Comparison of ENCODE assay signal across 20 mouse cellular contexts in genomic region chr14:21519307-21519706, GRCm38 (mm10). TPM values are rescaled to one million over a fixed set of nuclear protein-coding genes. Genes with fewer than 3 reads are reported as not detected.
DNase-seq lines count a peak whose midpoint lies in the region; ATAC-seq and TF ChIP-seq lines count a peak whose summit lies in the region.
"Had no signal": no experiment of that assay in that cellular context is flagged by ENCODE, and none has a peak within 500 bp of the region (broad histone marks: within the 10 kb centered on the region; RNA-seq: fewer than 3 reads in every experiment).

No protein-coding gene starts in this region.

- no peaks in the 10 kb centered on the region for H3K27me3 ChIP-seq in MEL (ENCODE audit: control insufficient read depth in 1 of 2, insufficient read depth in 2 of 2, low read length in 2 of 2)
- no peaks in the 10 kb centered on the region for H3K27me3 ChIP-seq in liver, embryonic 11.5 days (replicated peaks; ENCODE audit: control insufficient read depth, insufficient read depth, low read length)
- H3K27me3 ChIP-seq: CH12.LX; hindbrain, embryonic 15.5 days; kidney, embryonic 15.5 days; neural tube, embryonic 13.5 days; Patski had no signal

- H3K9ac ChIP-seq in MEL (ENCODE audit: control insufficient read depth, low read depth, low read length, poor library complexity, severe bottlenecking), result no peak overlapping the region
- H3K9ac ChIP-seq in liver, embryonic 11.5 days (ENCODE audit: low read depth, low read length), result no peak overlapping the region
- H3K9ac ChIP-seq: forebrain, postnatal 0 days; hindbrain, embryonic 15.5 days; kidney, embryonic 15.5 days; neural tube, embryonic 13.5 days had no signal

- H3K4me2 ChIP-seq in liver, embryonic 11.5 days, result peak overlapping the region; percentile 3
- H3K4me2 ChIP-seq: hindbrain, embryonic 15.5 days; kidney, embryonic 15.5 days; neural tube, embryonic 13.5 days had no signal

- intact Hi-C loops in gastrocnemius, adult 2 months (cut with DNase I), result no loop called here

- peaks cover 0 to 15% of the 10 kb centered on the region in 2 experiments; a peak in 2 of 4 replicates for H3K36me3 ChIP-seq in MEL (ENCODE audit: control insufficient read depth in 1 of 2, insufficient read depth in 2 of 2, low read length in 2 of 2)
- peaks cover 9% of the 10 kb centered on the region; the same call in 1 of the 2 replicates for H3K36me3 ChIP-seq in liver, embryonic 11.5 days (ENCODE audit: control insufficient read depth, insufficient read depth, low read length)

- H3K4me1 ChIP-seq in MEL (ENCODE audit: control insufficient read depth in 1 of 2, insufficient read depth in 2 of 2, low read length in 2 of 2), result peaks cover 5 to 14% of the 10 kb centered on the region in 2 experiments
- H3K4me1 ChIP-seq in liver, embryonic 11.5 days (replicated peaks; ENCODE audit: control insufficient read depth, insufficient read depth, low read length), result peaks cover 35% of the 10 kb centered on the region

- H3K4me3 ChIP-seq in gastrocnemius, adult 2 months, result no peak overlapping the region
- H3K4me3 ChIP-seq in MEL (ENCODE audit: control insufficient read depth in 1 of 2, insufficient read depth in 1 of 2, low read depth in 2 of 2, low read length in 2 of 2), result no peak overlapping the region
- no peak overlapping the region for H3K4me3 ChIP-seq in liver, embryonic 11.5 days (ENCODE audit: low read depth, low read length)
- H3K4me3 ChIP-seq: hindbrain, embryonic 15.5 days; kidney, embryonic 15.5 days; neural tube, embryonic 13.5 days had no signal

- H3K27ac ChIP-seq in gastrocnemius, adult 2 months, result 0 out of 2 replicates have a peak overlapping the region, but pooled peaks have one; percentile 16
- no peak overlapping the region for H3K27ac ChIP-seq in MEL (ENCODE audit: control insufficient read depth, low read depth, low read length)
- H3K27ac ChIP-seq in liver, embryonic 11.5 days (ENCODE audit: low read depth, low read length), result no peak overlapping the region
- H3K27ac ChIP-seq: hindbrain, embryonic 15.5 days; kidney, embryonic 15.5 days; neural tube, embryonic 13.5 days had no signal

- no peak for DNase-seq in gastrocnemius, adult 2 months
- DNase-seq in gastrocnemius, adult 18-20 months (ENCODE audit: low spot score), result no peak
- DNase-seq in MEL (ENCODE audit: low read depth, low spot score), result peak; percentile 52
- DNase-seq in liver, embryonic 11.5 days (ENCODE audit: low spot score), result no peak
- no peak for DNase-seq in right cerebral cortex, postnatal 10 days (ENCODE audit: low spot score in 2 of 2)
- no peak for DNase-seq in lung, postnatal 14 days
- DNase-seq: cerebellum, postnatal 14 days; embryo, embryonic 11 days; forebrain, postnatal 0 days; heart, postnatal 36 days; kidney, postnatal 4 days; midbrain, embryonic 14.5 days; thymus, postnatal 14 days had no signal

- TF ChIP-seq EP300 in MEL (IDR thresholded peaks at IDR 0.05; ENCODE audit: low read depth in 1 of 2, low read length in 2 of 2), result peak in 1 of 2 experiments; percentile 60; a peak in 2 of 4 replicates

- TF ChIP-seq POLR2A in MEL (IDR thresholded peaks at IDR 0.05; ENCODE audit: control insufficient read depth in 1 of 2, insufficient read depth in 1 of 2, low read depth in 1 of 2, low read length in 2 of 2, poor library complexity in 1 of 2), result no peak

- no peak for TF ChIP-seq RAD21 in MEL (IDR thresholded peaks at IDR 0.05; ENCODE audit: low read depth, low read length)

- H3K79me2 ChIP-seq in MEL (ENCODE audit: control insufficient read depth, insufficient read depth, low read length, poor library complexity), result no peaks in the 10 kb centered on the region

- 64% methylated on average over 3 of the region's 3 CpGs for WGBS in liver, embryonic 11.5 days

- ATAC-seq in liver, embryonic 11.5 days (replicated peaks; ENCODE audit: low FRiP score), result peak; percentile 75; the same call in 1 of the 2 replicates
- peak; percentile 61 for ATAC-seq in megakaryocyte progenitor cell, adult 5-6 weeks (replicated peaks; ENCODE audit: poor library complexity)
- ATAC-seq: forebrain, postnatal 0 days; intestine, embryonic 16.5 days; Patski had no signal

- no peaks in the 10 kb centered on the region for H3K9me3 ChIP-seq in MEL (replicated peaks; ENCODE audit: insufficient read depth, low read length)
- H3K9me3 ChIP-seq in liver, embryonic 11.5 days (ENCODE audit: control insufficient read depth, low read length), result no peaks in the 10 kb centered on the region
- H3K9me3 ChIP-seq: hindbrain, embryonic 15.5 days; kidney, embryonic 15.5 days; neural tube, embryonic 13.5 days had no signal

- no peak for TF ChIP-seq CTCF in gastrocnemius, adult 2 months (IDR thresholded peaks at IDR 0.05)
- TF ChIP-seq CTCF in MEL (IDR thresholded peaks at IDR 0.05 in 2 of 3, conservative IDR thresholded peaks at IDR 0.05 in 1 of 3; ENCODE audit: control insufficient read depth in 1 of 3, insufficient read depth in 1 of 3, low read depth in 2 of 3, low read length in 3 of 3, poor library complexity in 1 of 3, severe bottlenecking in 1 of 3), result no peak

TF ChIP-seq in MEL, 35 proteins besides CTCF, POLR2A, EP300 and RAD21:
- TF ChIP-seq GATA1 (IDR thresholded peaks at IDR 0.05; ENCODE audit: low read depth, low read length) (peak; percentile 75), MAFK (IDR thresholded peaks at IDR 0.05; ENCODE audit: borderline replicate concordance, low read depth, low read length) (0 out of 2 replicates have a peak, but pooled peaks have one; percentile 44), KAT2A (conservative IDR thresholded peaks at IDR 0.05; ENCODE audit: low read depth, low read length) (no peak), RCOR1 (IDR thresholded peaks at IDR 0.05; ENCODE audit: low read depth, low read length) (peak; percentile 32; the same call in 1 of the 2 replicates), MAX (IDR thresholded peaks at IDR 0.05; ENCODE audit: low read length) (no peak), TAL1 (IDR thresholded peaks at IDR 0.05; ENCODE audit: low read length) (peak; percentile 71), ETS1 (IDR thresholded peaks at IDR 0.05; ENCODE audit: low read depth, low read length) (peak; percentile 67; the same call in 1 of the 2 replicates), MEF2A (IDR thresholded peaks at IDR 0.05; ENCODE audit: extremely low read depth, insufficient replicate concordance, low read depth, low read length, poor library complexity, severe bottlenecking) (peak; percentile 91; the same call in 1 of the 2 replicates), TCF12 (IDR thresholded peaks at IDR 0.05; ENCODE audit: low read depth, low read length) (peak; percentile 52; the same call in 1 of the 2 replicates)

RNA-seq across cellular contexts. Expression of gene Kat6b, which starts 38.1 kb away (rescaled TPM):
- total RNA-seq in gastrocnemius, adult 2 months (2021), result 10 to 100 TPM; 22.2 to 26.0 TPM
- 10 to 100 TPM; 20.4 to 22.4 TPM for total RNA-seq in gastrocnemius, adult 18-20 months (2021)
- total RNA-seq in MEL (2012; rRNA removed), result 1.8 and 2.5 TPM in 2 replicates
- polyA plus RNA-seq in MEL (2012; ENCODE audit: insufficient read depth in 1 of 2, insufficient read length in 2 of 2, low read depth in 1 of 2, low replicate concordance in 2 of 2, missing spikeins in 1 of 2), result 1 to 10 TPM in 1 of 2 experiments, not detected in 1; 5.4 TPM
- 6.7 TPM in 2 replicates for polyA plus RNA-seq in liver, embryonic 11.5 days (2014; fragmentation: Nextera tagmentation; extraction: Ambion mirVana)
- 13.5 and 16.0 TPM in 2 replicates for total RNA-seq in megakaryocyte progenitor cell, adult 5-6 weeks (2015)
- 5.1 and 9.2 TPM in 2 replicates for total RNA-seq in megakaryocyte progenitor cell, adult 5-6 weeks (2017)
